8 mouse cellular contexts compared by ENCODE assay signal in the genomic region with DNA sequence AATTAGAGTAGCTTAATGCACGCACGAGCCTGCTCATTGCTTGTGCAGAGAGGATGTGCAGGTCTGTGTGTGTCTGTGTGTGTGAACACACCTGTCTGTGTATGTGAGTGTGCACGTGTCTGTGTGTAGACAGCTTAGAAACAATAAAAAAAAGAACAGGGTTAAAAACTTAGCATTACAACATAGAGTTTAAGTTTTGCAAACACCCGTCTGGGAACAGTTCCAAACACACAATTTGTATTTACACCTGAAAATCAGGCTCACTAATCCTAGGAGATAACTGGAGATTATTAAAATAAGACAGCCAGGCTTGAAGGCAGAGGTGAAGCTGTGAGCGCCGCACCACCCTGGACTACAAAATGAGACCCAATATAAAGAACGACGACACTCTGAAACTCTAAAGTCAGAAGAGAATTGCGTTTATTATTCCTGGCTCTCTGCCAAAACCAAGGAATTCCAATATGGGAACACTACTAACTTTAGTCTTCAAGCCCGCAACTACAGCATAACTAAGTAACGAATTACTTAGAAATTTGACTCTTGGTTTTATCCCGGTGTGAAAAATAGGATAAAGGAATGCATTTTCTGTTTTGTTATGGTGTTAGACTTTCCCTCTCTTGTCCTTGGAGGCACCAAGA. TPM values are rescaled to one million over a fixed set of nuclear protein-coding genes. Genes with fewer than 3 reads are reported as not detected.
DNase-seq lines count a peak whose midpoint lies in the region; ATAC-seq and TF ChIP-seq lines count a peak whose summit lies in the region.

No protein-coding gene starts in this region.

- no peak overlapping the region for H3K9ac ChIP-seq in hindbrain, embryonic 16.5 days (ENCODE audit: low read depth, low read length)
- no peak overlapping the region for H3K9ac ChIP-seq in midbrain, postnatal 0 days (replicated peaks; ENCODE audit: low read length, poor library complexity, severe bottlenecking)

- H3K4me1 ChIP-seq in embryonic facial prominence, embryonic 10.5 days: peaks cover 26% of the 10 kb centered on the region
- peaks cover 7% of the 10 kb centered on the region for H3K4me1 ChIP-seq in hindbrain, embryonic 16.5 days (ENCODE audit: control insufficient read depth, insufficient read depth, low read depth, low read length)
- H3K4me1 ChIP-seq in midbrain, postnatal 0 days (ENCODE audit: insufficient read depth, low read length): no peaks in the 10 kb centered on the region

- no peak for ATAC-seq in hindbrain, embryonic 16.5 days
- no peak for ATAC-seq in midbrain, postnatal 0 days (ENCODE audit: low FRiP score)
- no peak for ATAC-seq in frontal cortex, adult (ENCODE audit: low TSS enrichment)

- H3K27me3 ChIP-seq in embryonic facial prominence, embryonic 10.5 days (replicated peaks; ENCODE audit: low read depth, poor library complexity, severe bottlenecking): no peaks in the 10 kb centered on the region
- no peaks in the 10 kb centered on the region for H3K27me3 ChIP-seq in hindbrain, embryonic 16.5 days (replicated peaks; ENCODE audit: control insufficient read depth, insufficient read depth, low read length)
- no peaks in the 10 kb centered on the region for H3K27me3 ChIP-seq in midbrain, postnatal 0 days (ENCODE audit: insufficient read depth, low read length)

- no peak for TF ChIP-seq CTCF in layer of hippocampus, adult 2 months (conservative IDR thresholded peaks at IDR 0.05)
- TF ChIP-seq CTCF in midbrain, postnatal 0 days (IDR thresholded peaks at IDR 0.05): no peak

- DNase-seq in layer of hippocampus, adult 2 months (ENCODE audit: low spot score in 2 of 2): no peak
- DNase-seq in layer of hippocampus, adult 9-10 months (ENCODE audit: low spot score): no peak
- DNase-seq in embryonic facial prominence, embryonic 10.5 days (ENCODE audit: low spot score): no peak
- DNase-seq in midbrain, postnatal 0 days (ENCODE audit: low spot score): peak; percentile 36
- DNase-seq in right cerebral cortex, postnatal 4 days: no peak
- no peak for DNase-seq in left cerebral cortex, postnatal 14 days (ENCODE audit: low spot score in 2 of 2)

- H3K36me3 ChIP-seq in embryonic facial prominence, embryonic 10.5 days (replicated peaks): peaks cover 32% of the 10 kb centered on the region
- no peaks in the 10 kb centered on the region for H3K36me3 ChIP-seq in hindbrain, embryonic 16.5 days (ENCODE audit: control insufficient read depth, insufficient read depth, low read length)
- no peaks in the 10 kb centered on the region for H3K36me3 ChIP-seq in midbrain, postnatal 0 days (ENCODE audit: insufficient read depth, low read length)

- peak overlapping the region; percentile 78 for H3K4me2 ChIP-seq in hindbrain, embryonic 16.5 days (ENCODE audit: low read length)
- H3K4me2 ChIP-seq in midbrain, postnatal 0 days (ENCODE audit: low read depth, low read length, poor library complexity, severe bottlenecking): peak overlapping the region; percentile 72

- H3K9me3 ChIP-seq in embryonic facial prominence, embryonic 10.5 days: no peaks in the 10 kb centered on the region
- no peaks in the 10 kb centered on the region for H3K9me3 ChIP-seq in hindbrain, embryonic 16.5 days (ENCODE audit: control insufficient read depth, low read length)
- no peaks in the 10 kb centered on the region for H3K9me3 ChIP-seq in midbrain, postnatal 0 days (ENCODE audit: low read length)

- H3K4me3 ChIP-seq in layer of hippocampus, adult 2 months: peak overlapping the region; percentile 62
- peak overlapping the region; percentile 85 for H3K4me3 ChIP-seq in embryonic facial prominence, embryonic 10.5 days
- peak overlapping the region; percentile 80 for H3K4me3 ChIP-seq in hindbrain, embryonic 16.5 days (ENCODE audit: low read length)
- H3K4me3 ChIP-seq in midbrain, postnatal 0 days (ENCODE audit: low read depth, low read length): peak overlapping the region; percentile 71

- H3K27ac ChIP-seq in layer of hippocampus, adult 2 months: no peak overlapping the region
- H3K27ac ChIP-seq in embryonic facial prominence, embryonic 10.5 days (replicated peaks): no peak overlapping the region
- no peak overlapping the region for H3K27ac ChIP-seq in hindbrain, embryonic 16.5 days (ENCODE audit: low read depth, low read length)
- no peak overlapping the region for H3K27ac ChIP-seq in midbrain, postnatal 0 days (ENCODE audit: low read depth, low read length)

- intact Hi-C loops in left cerebral cortex, postnatal 14 days (cut with DNase I): no loop called here

- WGBS in embryonic facial prominence, embryonic 10.5 days: 64% methylated on average over 12 of the region's 12 CpGs
- 29% methylated on average over 12 of the region's 12 CpGs for WGBS in hindbrain, embryonic 16.5 days
- WGBS in midbrain, postnatal 0 days: 26% methylated on average over 12 of the region's 12 CpGs

RNA-seq across cellular contexts. Expression of a gene that starts 1.3 kb away (rescaled TPM):
- 10 to 100 TPM; 41.5 to 53.9 TPM for total RNA-seq in layer of hippocampus, adult 2 months (2021)
- polyA plus RNA-seq in embryonic facial prominence, embryonic 10.5 days (2016; fragmentation: Nextera tagmentation; extraction: Ambion mirVana): 40.7 and 44.6 TPM in 2 replicates
- polyA plus RNA-seq in hindbrain, embryonic 16.5 days (2015; fragmentation: Nextera tagmentation; extraction: Ambion mirVana): 69.1 and 70.4 TPM in 2 replicates
- total RNA-seq in midbrain, postnatal 0 days (2014; rRNA removed): 44.1 and 68.3 TPM in 2 replicates
- 58.2 and 60.6 TPM in 2 replicates for polyA plus RNA-seq in midbrain, postnatal 0 days (2015; fragmentation: Nextera tagmentation; extraction: Ambion mirVana)
- total RNA-seq in left cerebral cortex, postnatal 14 days (2021): 10 to 100 TPM; 33.9 to 34.2 TPM

RNA-seq across cellular contexts. Expression of a gene that starts 30.1 kb away (rescaled TPM):
- 10 to 100 TPM; 52.6 to 57.5 TPM for total RNA-seq in layer of hippocampus, adult 2 months (2021)
- 0.56 and 0.98 TPM in 2 replicates for polyA plus RNA-seq in embryonic facial prominence, embryonic 10.5 days (2016; fragmentation: Nextera tagmentation; extraction: Ambion mirVana)
- polyA plus RNA-seq in hindbrain, embryonic 16.5 days (2015; fragmentation: Nextera tagmentation; extraction: Ambion mirVana): 7.5 and 9.3 TPM in 2 replicates
- 27.3 and 32.6 TPM in 2 replicates for total RNA-seq in midbrain, postnatal 0 days (2014; rRNA removed)
- 5.4 and 6.3 TPM in 2 replicates for polyA plus RNA-seq in midbrain, postnatal 0 days (2015; fragmentation: Nextera tagmentation; extraction: Ambion mirVana)
- 10 to 100 TPM; 12.5 to 13.9 TPM for total RNA-seq in left cerebral cortex, postnatal 14 days (2021)

RNA-seq across cellular contexts. Expression of a gene that starts 30.3 kb away (rescaled TPM):
- 10 to 100 TPM; 68.7 to 72.6 TPM for total RNA-seq in layer of hippocampus, adult 2 months (2021)
- polyA plus RNA-seq in embryonic facial prominence, embryonic 10.5 days (2016; fragmentation: Nextera tagmentation; extraction: Ambion mirVana): 46.9 and 48.9 TPM in 2 replicates
- polyA plus RNA-seq in hindbrain, embryonic 16.5 days (2015; fragmentation: Nextera tagmentation; extraction: Ambion mirVana): 54.4 and 62.2 TPM in 2 replicates
- total RNA-seq in midbrain, postnatal 0 days (2014; rRNA removed): 52.7 and 87.1 TPM in 2 replicates
- 60.4 and 63.1 TPM in 2 replicates for polyA plus RNA-seq in midbrain, postnatal 0 days (2015; fragmentation: Nextera tagmentation; extraction: Ambion mirVana)
- total RNA-seq in left cerebral cortex, postnatal 14 days (2021): 10 to 100 TPM; 65.3 to 66.7 TPM

RNA-seq across cellular contexts. Expression of a gene that starts 37.2 kb away (rescaled TPM):
- total RNA-seq in layer of hippocampus, adult 2 months (2021): under 1 TPM; 0.49 to 0.51 TPM
- 0.15 TPM in 2 replicates for polyA plus RNA-seq in embryonic facial prominence, embryonic 10.5 days (2016; fragmentation: Nextera tagmentation; extraction: Ambion mirVana)
- polyA plus RNA-seq in hindbrain, embryonic 16.5 days (2015; fragmentation: Nextera tagmentation; extraction: Ambion mirVana): 0.07 and 0.08 TPM in 2 replicates
- 0.33 TPM in 1 of 2 replicates, not detected in the other for total RNA-seq in midbrain, postnatal 0 days (2014; rRNA removed)
- 0.22 and 0.25 TPM in 2 replicates for polyA plus RNA-seq in midbrain, postnatal 0 days (2015; fragmentation: Nextera tagmentation; extraction: Ambion mirVana)
- under 1 TPM; 0.22 to 0.30 TPM for total RNA-seq in left cerebral cortex, postnatal 14 days (2021)
